Mouse (Mus musculus): Measurements from ENCODE around the gene Ddr1. TPM values are rescaled to one million over a fixed set of nuclear protein-coding genes. Genes with fewer than 3 reads are reported as not detected.

Gene Ddr1
- polyA plus RNA-seq, 2 experiments, result 1.1 to 1.7 TPM

- WGBS (ENCODE audit: insufficient replicate concordance), result 20% methylated on average over 4 of the region's 4 CpGs
- Histone ChIP-seq H3K4me1 (replicated peaks; ENCODE audit: control insufficient read depth in 2 of 2, insufficient read depth in 2 of 2, low read length in 1 of 2) (peaks cover 0 to 3% of the 10 kb centered on the region in 2 experiments; a peak in 1 of 4 replicates), H3K27ac (no peak overlapping the region), H3K27me3 (ENCODE audit: control insufficient read depth, insufficient read depth, low read length) (peaks cover 69% of the 10 kb centered on the region), H3K4me2 (ENCODE audit: low read depth) (no peak overlapping the region), H3K36me3 (replicated peaks; ENCODE audit: control insufficient read depth, insufficient read depth, low read depth) (no peaks in the 10 kb centered on the region), H3K9ac (replicated peaks) (no peak overlapping the region), H3K4me3 (ENCODE audit: insufficient read depth in 1 of 2, low read depth in 2 of 2, low read length in 2 of 2) (no peak overlapping the region), H3K9me3 (ENCODE audit: control insufficient read depth, low read length) (no peaks in the 10 kb centered on the region)
- TF ChIP-seq CTCF (IDR thresholded peaks at IDR 0.05; ENCODE audit: low read depth) (no peak), EP300 (IDR thresholded peaks at IDR 0.05; ENCODE audit: low read depth) (no peak)
- no peak for DNase-seq (ENCODE audit: low read depth in 3 of 3, low spot score in 3 of 3)
- ATAC-seq (ENCODE audit: insufficient read depth), result no peak
Observed at GRCm38 (mm10) chr17:35702605-35703004, 1.8 kb downstream of the Ddr1 start.

- TF ChIP-seq CTCF (IDR thresholded peaks at IDR 0.05; ENCODE audit: low read depth), result no peak
- no peak for TF ChIP-seq EP300 (IDR thresholded peaks at IDR 0.05; ENCODE audit: low read depth)
- Histone ChIP-seq H3K36me3 (replicated peaks; ENCODE audit: control insufficient read depth, insufficient read depth, low read depth) (no peaks in the 10 kb centered on the region), H3K9me3 (ENCODE audit: control insufficient read depth, low read length) (no peaks in the 10 kb centered on the region), H3K9ac (replicated peaks) (no peak overlapping the region), H3K4me2 (ENCODE audit: low read depth) (no peak overlapping the region), H3K27ac (no peak overlapping the region), H3K4me1 (replicated peaks; ENCODE audit: control insufficient read depth in 2 of 2, insufficient read depth in 2 of 2, low read length in 1 of 2) (peaks cover 0 to 3% of the 10 kb centered on the region in 2 experiments; a peak in 1 of 4 replicates), H3K27me3 (ENCODE audit: control insufficient read depth, insufficient read depth, low read length) (peaks cover 74% of the 10 kb centered on the region), H3K4me3 (ENCODE audit: insufficient read depth in 1 of 2, low read depth in 2 of 2, low read length in 2 of 2) (peak overlapping the region in 1 of 2 experiments; percentile 20; a peak in 1 of 4 replicates)
- no peak for DNase-seq (ENCODE audit: low read depth in 3 of 3, low spot score in 3 of 3)
- no peak for ATAC-seq (ENCODE audit: insufficient read depth)
- WGBS (ENCODE audit: insufficient replicate concordance), result 8% methylated on average over 16 of the region's 16 CpGs
Observed at GRCm38 (mm10) chr17:35701978-35702461, 2.4 kb downstream of the Ddr1 start.

GRCm38 (mm10) chr17:35701203-35701977, 3.0 kb downstream of the Ddr1 start:
- peaks cover 0 to 3% of the 10 kb centered on the region in 2 experiments; a peak in 1 of 4 replicates for H3K4me1 ChIP-seq (replicated peaks; ENCODE audit: control insufficient read depth in 2 of 2, insufficient read depth in 2 of 2, low read length in 1 of 2)
- no peak for TF ChIP-seq EP300 (IDR thresholded peaks at IDR 0.05; ENCODE audit: low read depth)

GRCm38 (mm10) chr17:35700371-35700961, 4.0 kb downstream of the Ddr1 start:
- H3K36me3 ChIP-seq (replicated peaks; ENCODE audit: control insufficient read depth, insufficient read depth, low read depth), result no peaks in the 10 kb centered on the region
- TF ChIP-seq EP300 (IDR thresholded peaks at IDR 0.05; ENCODE audit: low read depth), result no peak
- TF ChIP-seq CTCF (IDR thresholded peaks at IDR 0.05; ENCODE audit: low read depth), result no peak
- H3K4me3 ChIP-seq (ENCODE audit: insufficient read depth in 1 of 2, low read depth in 2 of 2, low read length in 2 of 2), result peak overlapping the region; percentile 10 to 49
- H3K4me2 ChIP-seq (ENCODE audit: low read depth), result peak overlapping the region; percentile 56
- no peak overlapping the region for H3K27ac ChIP-seq
- WGBS (ENCODE audit: insufficient replicate concordance), result under 1% methylated on average over 65 of the region's 66 CpGs
- no peak for DNase-seq (ENCODE audit: low read depth in 3 of 3, low spot score in 3 of 3)
- peaks cover 0 to 3% of the 10 kb centered on the region in 2 experiments; a peak in 1 of 4 replicates for H3K4me1 ChIP-seq (replicated peaks; ENCODE audit: control insufficient read depth in 2 of 2, insufficient read depth in 2 of 2, low read length in 1 of 2)
- no peaks in the 10 kb centered on the region for H3K9me3 ChIP-seq (ENCODE audit: control insufficient read depth, low read length)
- peak; percentile 49; the same call in 1 of the 2 replicates for ATAC-seq (ENCODE audit: insufficient read depth)
- H3K27me3 ChIP-seq (ENCODE audit: control insufficient read depth, insufficient read depth, low read length), result peaks cover 75% of the 10 kb centered on the region
- H3K9ac ChIP-seq (replicated peaks), result no peak overlapping the region

More at GRCm38 (mm10) chr17:35701203-35701977, 3.0 kb downstream of the Ddr1 start:
- Histone ChIP-seq H3K9me3 (ENCODE audit: control insufficient read depth, low read length) (no peaks in the 10 kb centered on the region), H3K4me2 (ENCODE audit: low read depth) (peak overlapping the region; percentile 56), H3K36me3 (replicated peaks; ENCODE audit: control insufficient read depth, insufficient read depth, low read depth) (no peaks in the 10 kb centered on the region), H3K9ac (replicated peaks) (no peak overlapping the region), H3K4me3 (ENCODE audit: insufficient read depth in 1 of 2, low read depth in 2 of 2, low read length in 2 of 2) (peak overlapping the region; percentile 20 to 49), H3K27me3 (ENCODE audit: control insufficient read depth, insufficient read depth, low read length) (peaks cover 75% of the 10 kb centered on the region), H3K27ac (no peak overlapping the region)
- no peak for ATAC-seq (ENCODE audit: insufficient read depth)
- WGBS (ENCODE audit: insufficient replicate concordance), result 5% methylated on average over 16 of the region's 16 CpGs
- no peak for DNase-seq (ENCODE audit: low read depth in 3 of 3, low spot score in 3 of 3)

- H3K27me3 ChIP-seq (ENCODE audit: control insufficient read depth, insufficient read depth, low read length), result peaks cover 75% of the 10 kb centered on the region
- TF ChIP-seq CTCF (IDR thresholded peaks at IDR 0.05; ENCODE audit: low read depth) (no peak), EP300 (IDR thresholded peaks at IDR 0.05; ENCODE audit: low read depth) (no peak)
- WGBS (ENCODE audit: insufficient replicate concordance), result 9% methylated on average over 19 of the region's 19 CpGs
- H3K4me3 ChIP-seq (ENCODE audit: insufficient read depth in 1 of 2, low read depth in 2 of 2, low read length in 2 of 2), result peak overlapping the region; percentile 10 to 49
- no peak overlapping the region for H3K27ac ChIP-seq
- peak overlapping the region; percentile 56 for H3K4me2 ChIP-seq (ENCODE audit: low read depth)
- ATAC-seq (ENCODE audit: insufficient read depth), result peak; percentile 36; the same call in 1 of the 2 replicates
- DNase-seq (ENCODE audit: low read depth in 3 of 3, low spot score in 3 of 3), result no peak
- H3K9me3 ChIP-seq (ENCODE audit: control insufficient read depth, low read length), result no peaks in the 10 kb centered on the region; the same call in 1 of the 2 replicates
- no peaks in the 10 kb centered on the region for H3K36me3 ChIP-seq (replicated peaks; ENCODE audit: control insufficient read depth, insufficient read depth, low read depth)
- peaks cover 0 to 2% of the 10 kb centered on the region in 2 experiments; a peak in 1 of 4 replicates for H3K4me1 ChIP-seq (replicated peaks; ENCODE audit: control insufficient read depth in 2 of 2, insufficient read depth in 2 of 2, low read length in 1 of 2)
- no peak overlapping the region for H3K9ac ChIP-seq (replicated peaks)
Observed at GRCm38 (mm10) chr17:35699919-35700318, 4.5 kb downstream of the Ddr1 start.

Measured in liver, embryonic 14.5 days (tissue).